Mouse (Mus musculus): ENCODE measurements at regions not wholly inside any gene's neighbourhood (a gene's known extent, or its start where the extent isn't known, plus 50 kb on each side); places are given as distances from the start of the nearest gene placed in this dataset.

GRCm38 (mm10) chr12:58560840-58561239 is 291.8 kb upstream of the Clec14a start:
- no peak for TF ChIP-seq POLR2A (IDR thresholded peaks at IDR 0.05; ENCODE audit: low read depth, low read length)
- TF ChIP-seq CTCF (IDR thresholded peaks at IDR 0.05; ENCODE audit: borderline replicate concordance, insufficient read depth, low read length), result no peak
